Mouse (Mus musculus) adrenal gland, postnatal 14 days (tissue): Measurements from ENCODE around the gene Cep83. TPM values are rescaled to one million over a fixed set of nuclear protein-coding genes. Genes with fewer than 3 reads are reported as not detected.
"Not testable (repeated sequence)": the region's sequence is repeated elsewhere in the genome, so short reads cannot be mapped to it uniquely, and the experiment has no call there.

Source experiments
- DNase-seq: peaks from one replicate; pipeline ENCODE4 v3.0.0; 2021; ENCODE audit warnings: mixed read lengths
- long read RNA-seq, 2 experiments: library from polyadenylated mRNA; stranded (forward); transcript quantifications; one replicate each; pipeline ENCODE4 v2.0.0; 2021
- total RNA-seq: library from RNA; stranded (reverse); gene quantifications from 2 replicates; pipeline ENCODE4 v1.2.3, GENCODE M21; 2021

Cep83 gene
- 13.5 and 14.8 TPM in 2 replicates for total RNA-seq
- long read RNA-seq, experiment 1, transcript Cep83-201 (16 exons, 3,639 nt), result major isoform, 10 of 14 reads
- long read RNA-seq, experiment 1, partial matches to known transcripts, result 0 of 14 reads
- long read RNA-seq, experiment 1, other reads (novel, unspliced or antisense), result 3 of 14 reads
- long read RNA-seq, experiment 2, partial matches to known transcripts, result 0 of 5 reads
- long read RNA-seq, experiment 2, other reads (novel, unspliced or antisense), result 1 of 5 reads

- peak; percentile 97 for DNase-seq
Observed at GRCm38 (mm10) chr10:94688420-94689175, at the start of gene Cep83. TSS of gene Cep83 (plus strand) at chr10:94688654.

GRCm38 (mm10) chr10:94639281-94639680 is 49.2 kb upstream of the Cep83 start:
- DNase-seq, result no peak

DNA sequence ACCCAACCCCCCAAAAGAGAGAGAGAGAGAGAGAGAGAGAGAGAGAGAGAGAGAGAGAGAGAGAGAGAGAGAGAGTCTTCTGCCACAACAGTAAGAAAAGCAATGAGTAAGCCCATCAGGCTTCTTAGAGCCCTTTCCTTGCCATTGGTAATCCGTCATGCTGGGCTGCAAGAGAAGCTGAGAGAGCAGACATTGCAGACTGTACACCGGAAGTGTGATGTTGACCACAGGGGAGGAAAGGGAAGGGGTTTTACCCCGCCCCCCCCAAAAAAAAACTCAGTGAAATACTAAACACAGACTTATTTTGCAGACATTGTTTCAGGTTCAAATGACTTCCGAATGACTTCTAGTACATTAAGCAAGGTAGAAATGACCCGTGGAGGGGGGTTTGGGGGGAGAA is 48.4 kb upstream of the Cep83 start:
- DNase-seq, result no peak

- no peak for DNase-seq
Observed at GRCm38 (mm10) chr10:94664036-94664435, 24.4 kb upstream of the Cep83 start.

- DNase-seq, result no peak
Observed at GRCm38 (mm10) chr10:94664455-94664854, 24.0 kb upstream of the Cep83 start.

- DNase-seq, result no peak
Observed at GRCm38 (mm10) chr10:94668147-94668546, 20.3 kb upstream of the Cep83 start.

DNA sequence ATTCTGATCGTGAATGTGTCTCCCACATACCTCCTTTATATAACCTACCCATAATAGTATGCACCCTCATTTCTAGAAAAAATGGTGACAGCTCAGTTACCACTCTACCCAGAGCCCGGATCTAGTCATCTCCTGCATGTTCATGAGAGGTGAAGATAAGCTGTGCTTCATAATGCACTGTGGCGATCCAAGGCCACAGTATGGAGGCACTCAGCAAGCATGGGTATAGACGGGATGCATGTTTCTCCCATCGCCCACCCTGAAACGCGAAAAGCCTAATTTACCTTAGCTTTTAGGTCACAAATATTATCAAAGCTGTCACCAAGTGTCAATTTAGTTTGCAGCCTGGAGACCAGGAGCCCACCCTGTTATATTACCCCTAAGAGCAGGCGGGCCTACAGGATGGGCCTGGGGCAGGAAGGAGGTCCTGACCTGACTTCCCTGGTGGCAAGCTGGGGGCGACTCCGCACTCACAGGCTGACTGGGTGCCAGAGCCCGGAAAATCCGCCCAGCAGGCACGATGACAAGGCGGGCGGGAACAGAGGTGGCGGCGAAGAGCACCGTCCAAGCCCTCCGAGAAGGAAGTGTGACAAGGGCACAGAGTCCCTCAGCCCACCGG is 544 bp upstream of the Cep83 start:
- DNase-seq, result peak; percentile 12

DNA sequence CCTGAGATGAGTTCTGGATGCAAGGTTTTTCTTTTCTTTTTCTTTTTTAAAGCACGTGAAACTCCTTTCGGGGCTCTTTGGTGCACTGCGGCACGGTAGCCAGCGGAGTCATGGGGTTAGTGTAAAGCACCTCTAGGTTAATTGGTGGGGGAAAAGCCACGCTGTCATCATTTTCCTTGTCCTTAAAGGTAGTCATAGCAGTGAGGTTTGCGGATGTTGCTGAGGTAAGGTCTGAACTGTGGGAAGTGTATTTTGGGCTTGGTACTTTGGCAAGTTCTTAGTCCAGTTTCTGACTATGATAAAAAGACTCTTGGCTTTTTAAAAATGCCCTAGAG is 689 bp downstream of the Cep83 start:
- DNase-seq, result peak; percentile 6

GRCm38 (mm10) chr10:94690376-94690775 is 1.9 kb downstream of the Cep83 start:
- no peak for DNase-seq

- DNase-seq, result no peak
Observed at GRCm38 (mm10) chr10:94692163-94692562, 3.7 kb downstream of the Cep83 start.

- no peak for DNase-seq
Observed at GRCm38 (mm10) chr10:94705643-94706258, 17.3 kb downstream of the Cep83 start.

DNA sequence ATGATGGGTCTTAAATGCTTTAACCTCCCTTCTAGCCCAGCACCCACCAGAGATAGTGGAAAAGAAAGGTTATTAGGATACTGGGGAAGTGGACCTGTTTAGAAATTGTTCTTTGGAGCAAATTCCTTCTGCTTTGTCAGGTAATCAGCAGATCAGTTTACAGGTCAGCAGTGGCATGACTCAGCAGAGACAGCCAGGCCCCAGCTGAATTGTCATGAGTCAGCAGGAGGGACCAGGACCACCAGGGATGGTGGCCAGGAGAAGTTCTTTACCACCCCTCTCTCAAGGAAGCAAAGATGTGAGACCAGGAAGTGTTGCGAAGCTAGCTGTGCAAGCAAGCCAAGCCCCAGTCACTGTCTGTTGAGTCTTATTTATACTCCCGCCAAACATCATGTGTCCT is 18.2 kb downstream of the Cep83 start:
- DNase-seq, result no peak

- DNase-seq, result no peak
Observed at GRCm38 (mm10) chr10:94709622-94710319, 21.3 kb downstream of the Cep83 start.

DNA sequence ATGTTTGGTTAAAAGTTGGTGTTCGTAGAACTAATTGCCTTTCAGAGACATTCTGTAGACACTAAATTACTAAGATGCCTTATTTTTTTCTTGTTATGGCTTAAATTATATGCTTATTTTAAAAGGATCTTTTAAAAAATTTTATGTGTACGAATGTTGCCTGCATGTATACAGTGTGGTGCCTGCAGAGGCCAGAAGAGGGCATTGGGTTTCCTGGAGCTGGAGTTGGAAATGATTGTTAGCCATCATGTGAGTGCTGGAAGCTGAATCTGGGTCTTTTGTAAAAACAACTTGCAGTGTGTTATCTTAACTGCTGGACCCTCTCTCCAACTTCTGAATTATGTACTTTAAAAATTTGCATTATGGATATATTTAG is 21.9 kb downstream of the Cep83 start:
- no peak for DNase-seq

- DNase-seq, result no peak
Observed at GRCm38 (mm10) chr10:94720300-94720699, 31.8 kb downstream of the Cep83 start.

DNA sequence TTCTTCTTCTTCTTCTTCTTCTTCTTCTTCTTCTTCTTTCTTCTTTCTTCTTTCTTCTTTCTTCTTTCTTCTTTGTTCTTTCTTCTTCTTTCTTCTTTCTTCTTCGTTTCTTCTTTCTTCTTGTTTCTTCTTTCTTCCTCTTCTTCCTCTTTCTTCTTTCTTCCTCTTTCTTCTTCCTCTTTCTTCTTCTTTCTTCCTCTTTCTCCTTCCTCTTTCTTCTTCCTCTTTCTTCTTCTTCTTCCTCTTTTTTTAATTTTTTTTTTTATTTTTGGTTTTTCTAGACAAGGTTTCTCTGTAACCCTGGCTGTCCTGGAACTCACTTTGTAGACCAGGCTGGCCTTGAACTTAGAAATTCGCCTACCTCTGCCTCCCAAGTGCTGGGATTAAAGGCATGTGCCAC is 39.6 kb downstream of the Cep83 start:
- not testable (repeated sequence) for DNase-seq

DNA sequence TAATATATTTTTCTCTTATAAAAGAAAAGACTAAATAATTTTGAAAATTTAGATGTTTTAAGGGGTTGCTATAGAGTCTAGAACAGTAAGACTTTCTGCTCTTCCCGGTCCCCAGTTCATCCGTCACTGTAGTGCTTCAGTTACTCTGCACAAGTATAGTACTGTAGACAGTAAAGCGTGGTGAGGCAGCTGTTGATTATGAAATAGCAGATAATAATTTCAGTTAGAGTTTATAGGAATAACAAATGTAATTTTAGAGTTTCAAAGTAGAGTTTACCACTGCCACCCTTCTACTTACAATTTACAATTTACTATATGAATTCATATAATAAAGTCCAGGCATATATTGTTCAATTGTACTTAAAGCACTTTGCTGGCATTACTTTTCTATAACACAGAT is 42.0 kb downstream of the Cep83 start:
- DNase-seq, result no peak

DNA sequence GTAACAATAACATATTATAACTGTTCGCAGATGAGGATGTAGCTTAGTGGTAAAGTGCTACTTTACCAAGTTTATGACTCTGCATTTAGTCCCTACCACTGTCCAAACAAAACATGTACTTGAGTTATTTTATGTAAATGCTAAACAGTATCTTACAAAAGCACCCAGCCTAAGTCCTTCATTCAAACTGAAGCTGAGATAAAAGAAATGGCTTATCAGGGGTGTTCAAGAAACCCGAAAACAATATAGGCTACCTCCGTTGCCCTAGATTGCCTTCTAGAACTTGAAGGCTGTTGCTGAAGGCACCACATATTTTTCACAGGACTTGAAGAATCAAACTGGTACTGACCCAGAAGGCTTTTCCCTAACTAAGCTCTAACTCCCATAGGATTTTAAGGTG is 46.4 kb downstream of the Cep83 start:
- no peak for DNase-seq

DNA sequence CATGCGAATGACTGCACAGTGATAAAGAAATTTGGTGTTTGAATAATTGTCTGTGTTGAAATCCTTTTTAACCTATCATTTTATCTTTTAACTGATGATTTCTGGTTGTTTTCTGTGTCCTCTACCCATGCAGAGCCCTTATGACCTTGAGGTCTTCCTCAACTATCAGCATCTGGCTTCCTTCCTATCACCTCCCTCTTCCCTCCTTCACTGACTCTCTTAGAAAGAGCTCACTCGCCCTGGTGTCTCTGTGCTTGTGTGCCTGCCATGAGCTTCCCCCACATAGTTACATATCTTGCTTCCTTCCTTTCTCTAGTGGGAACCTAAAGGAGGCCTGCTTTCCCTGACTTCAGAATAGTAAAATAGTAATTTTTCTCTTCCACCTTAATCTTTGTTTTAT is 51.8 kb downstream of the Cep83 start:
- DNase-seq, result no peak

DNA sequence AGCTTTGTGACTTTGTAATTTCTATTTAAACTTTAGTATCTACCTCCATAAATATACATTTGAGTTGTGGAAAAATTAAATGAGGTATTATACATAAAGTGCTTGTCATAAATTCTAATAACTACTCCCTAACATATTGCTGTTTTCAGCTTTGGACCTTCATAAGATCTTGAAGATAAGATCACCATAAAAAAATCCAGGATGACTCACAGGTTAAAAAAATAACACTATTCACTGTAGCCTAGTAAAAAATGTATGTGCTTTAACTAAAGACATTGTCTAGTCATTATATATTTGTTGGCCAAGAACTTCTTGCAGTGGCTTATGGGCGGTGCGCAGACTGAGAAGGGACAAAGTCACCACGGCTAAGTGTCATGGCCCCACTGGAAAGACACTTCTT is 53.0 kb downstream of the Cep83 start:
- DNase-seq, result no peak

- no peak for DNase-seq
Observed at GRCm38 (mm10) chr10:94747011-94747410, 58.6 kb downstream of the Cep83 start.

DNA sequence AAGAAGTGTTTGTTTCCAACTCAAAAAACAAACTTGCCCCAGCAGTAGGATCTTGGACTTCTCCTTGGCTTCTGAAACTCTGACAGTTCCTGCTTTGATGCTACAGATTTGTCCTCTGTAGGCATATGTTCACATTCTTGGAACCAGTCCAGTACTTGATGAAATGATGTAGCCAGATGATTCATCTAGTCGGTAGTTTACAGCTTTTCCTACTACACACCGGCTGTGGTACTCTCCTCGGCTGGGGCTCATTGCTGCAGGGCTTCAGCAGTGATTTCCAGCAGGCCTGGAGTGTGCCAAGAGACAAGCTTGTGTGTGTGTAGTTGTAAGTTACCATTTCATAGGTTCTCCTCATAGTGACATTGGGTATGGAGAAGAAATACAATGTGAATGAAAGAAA is 83.0 kb downstream of the Cep83 start:
- DNase-seq, result peak; percentile 10

DNA sequence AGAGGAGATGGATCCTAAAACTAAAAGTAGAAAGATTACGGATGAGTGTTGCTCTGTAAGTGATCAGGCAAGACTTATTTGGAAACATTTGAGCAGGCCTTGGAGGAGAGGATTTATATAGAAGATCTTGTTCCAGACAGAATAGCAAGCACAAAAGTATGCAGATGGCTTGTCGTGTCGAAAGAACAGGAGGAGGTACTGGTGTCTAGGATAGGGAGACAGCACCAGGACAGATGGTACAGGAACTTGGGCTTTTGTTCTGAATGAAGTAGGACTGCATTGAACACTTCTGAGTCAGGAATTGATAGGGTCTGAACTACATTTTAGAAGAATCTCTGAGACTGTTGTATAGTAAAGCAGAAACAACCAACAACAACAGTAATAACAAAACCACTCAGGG is 89.1 kb downstream of the Cep83 start:
- DNase-seq, result no peak
